Mouse (Mus musculus): ENCODE data around the gene Fryl. TPM values are rescaled to one million over a fixed set of nuclear protein-coding genes. Genes with fewer than 3 reads are reported as not detected.

Gene Fryl
- total RNA-seq, 2 experiments from 2014 or later = 52.1 to 54.5 TPM

DNA sequence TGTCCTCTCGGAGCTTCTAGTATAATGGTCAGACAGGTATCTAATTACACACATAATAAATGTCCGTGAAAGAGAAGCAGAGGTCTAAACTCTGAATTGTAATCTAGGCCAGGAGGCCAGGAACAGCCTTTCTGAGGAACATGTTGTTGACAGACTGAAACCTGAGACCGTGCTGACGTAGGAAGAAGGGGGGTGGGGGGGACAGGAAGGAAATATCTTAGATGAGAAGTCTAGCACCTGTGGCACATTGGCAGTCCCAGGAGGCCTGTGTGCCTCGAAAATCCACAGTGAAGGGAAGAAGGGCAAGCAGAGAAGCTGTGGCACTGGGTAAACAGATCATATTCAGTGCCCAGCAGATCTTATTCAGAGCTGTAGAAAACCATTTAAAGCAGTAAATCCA, 9.0 kb upstream of the Fryl start:
- intact Hi-C loops (cut with DNase I) = no loop called here
- no peak for DNase-seq (ENCODE audit: extremely low spot score in 1 of 2, low spot score in 2 of 2)

DNA sequence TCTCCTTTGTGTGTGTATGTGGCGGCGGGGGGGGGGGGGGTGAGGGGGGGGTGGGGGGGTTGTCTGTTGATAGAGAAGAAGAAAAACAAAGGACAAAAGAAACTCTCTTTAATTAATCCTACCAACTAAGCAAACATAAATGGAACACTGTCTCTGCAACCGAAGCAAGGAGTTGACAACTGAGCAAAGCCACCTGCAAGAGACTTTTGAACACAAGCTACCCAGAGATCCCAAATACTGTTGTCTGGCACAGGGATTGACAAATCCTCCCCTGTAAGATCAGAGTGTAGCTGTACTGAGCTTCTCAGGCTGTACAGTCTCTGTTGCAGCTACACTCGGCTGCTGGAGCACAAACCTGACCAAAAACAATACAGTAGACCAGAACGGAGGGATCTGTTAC, 7.7 kb upstream of the Fryl start:
- intact Hi-C loops (cut with DNase I) = no loop called here
- DNase-seq (ENCODE audit: extremely low spot score in 1 of 2, low spot score in 2 of 2) = no peak

DNA sequence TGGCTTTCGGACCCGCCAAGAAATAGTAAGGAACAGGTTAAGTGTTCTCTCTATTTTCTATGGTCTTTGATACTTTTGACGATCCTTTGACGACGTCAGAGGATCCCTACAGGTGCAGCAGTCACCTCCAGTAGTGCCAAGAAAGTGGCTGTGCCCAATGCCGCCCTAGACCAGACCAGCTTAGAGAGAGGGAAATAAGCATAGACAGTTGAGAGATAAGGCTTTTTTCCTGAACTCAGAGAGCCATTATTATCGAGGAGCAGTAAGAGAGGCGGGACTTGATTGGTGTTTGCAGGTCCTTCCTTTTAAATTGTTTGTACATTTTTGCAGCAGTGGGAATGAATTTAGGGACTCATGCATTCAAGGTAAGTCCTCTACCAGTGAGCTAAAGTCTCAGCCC, 1.3 kb upstream of the Fryl start:
- intact Hi-C loops (cut with DNase I) = loop anchor here (5.0 kb wide), 1 partner anchor 125 kb away; no protein-coding TSS in a partner anchor
- no peak for DNase-seq (ENCODE audit: extremely low spot score in 1 of 2, low spot score in 2 of 2)

DNA sequence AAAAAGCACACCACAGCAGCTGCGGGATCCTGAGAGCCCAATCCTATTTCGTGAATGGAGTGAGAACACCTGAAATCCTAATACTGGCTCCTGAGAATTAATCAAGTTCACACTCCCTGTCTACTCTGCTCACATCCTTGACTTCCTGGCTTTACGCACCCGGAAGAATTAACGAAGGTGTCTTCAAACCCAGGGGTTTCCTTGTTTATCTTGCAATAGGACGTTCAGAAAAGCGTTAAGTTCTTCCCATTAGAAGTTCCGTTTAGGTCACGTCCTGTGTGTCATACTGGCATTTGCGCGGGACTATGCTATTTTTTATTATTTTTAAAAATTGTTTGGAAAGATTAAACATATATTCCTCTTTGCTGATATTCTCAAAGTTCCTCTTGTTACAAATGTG, 677 bp upstream of the Fryl start:
- intact Hi-C loops (cut with DNase I) = loop anchor here (5.0 kb wide), 1 partner anchor 125 kb away; no protein-coding TSS in a partner anchor

DNA sequence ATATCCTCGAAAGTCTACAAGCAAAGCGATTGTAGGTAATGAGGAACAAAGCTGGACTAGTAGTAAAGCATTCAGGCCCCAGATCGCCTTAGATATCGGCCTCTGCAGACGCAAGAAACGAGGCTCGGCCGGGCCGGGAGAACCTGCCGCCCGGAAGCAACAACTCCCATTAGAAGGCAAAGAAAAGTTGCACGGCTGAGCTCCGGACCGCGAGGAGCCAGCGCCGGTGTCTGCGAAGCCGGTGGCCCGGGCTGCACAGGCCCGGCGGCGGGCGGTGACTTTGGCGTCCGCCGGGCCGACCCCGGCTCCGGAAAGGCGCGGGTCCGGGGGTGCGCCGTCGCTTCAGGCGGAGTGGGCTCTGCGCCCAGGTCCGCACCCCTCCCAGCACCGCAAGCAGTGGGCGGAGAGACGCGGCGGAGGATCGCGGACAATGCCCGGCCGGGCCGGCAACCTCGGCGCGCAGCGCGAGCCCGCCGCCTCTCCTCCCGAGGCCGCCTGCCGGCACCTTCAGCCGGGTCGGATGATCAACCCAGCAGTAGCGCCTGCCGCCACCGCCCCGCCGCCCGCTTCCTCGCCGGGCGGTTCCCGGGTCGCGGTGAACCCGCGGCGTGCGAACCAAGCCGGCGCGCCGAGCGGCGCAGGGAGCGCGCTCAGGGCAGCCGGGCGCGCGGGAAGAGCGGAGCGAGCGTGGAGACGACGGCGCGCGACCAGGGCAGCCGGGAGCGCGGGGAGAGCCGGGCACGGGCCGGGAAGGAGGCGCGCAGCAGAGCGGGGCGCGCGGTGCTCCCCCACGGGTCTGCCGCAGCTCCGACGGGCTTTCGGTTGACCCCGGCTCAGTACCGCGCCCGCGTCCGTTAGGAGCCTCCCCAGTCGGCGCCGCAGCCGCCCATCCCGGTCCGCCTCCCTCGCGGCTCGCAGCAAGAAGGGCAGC, 833 bp downstream of the Fryl start:
- DNase-seq (ENCODE audit: extremely low spot score in 1 of 2, low spot score in 2 of 2) = peak in 1 of 2 experiments; percentile 82
- intact Hi-C loops (cut with DNase I) = loop anchor here (2.0 to 5.0 kb wide), 2 partner anchors 37 to 123 kb away; partner anchors contain the start of gene Ociad1

More for the DNA sequence above, 677 bp upstream of the Fryl start:
- no peak for DNase-seq (ENCODE audit: extremely low spot score in 1 of 2, low spot score in 2 of 2)

DNA sequence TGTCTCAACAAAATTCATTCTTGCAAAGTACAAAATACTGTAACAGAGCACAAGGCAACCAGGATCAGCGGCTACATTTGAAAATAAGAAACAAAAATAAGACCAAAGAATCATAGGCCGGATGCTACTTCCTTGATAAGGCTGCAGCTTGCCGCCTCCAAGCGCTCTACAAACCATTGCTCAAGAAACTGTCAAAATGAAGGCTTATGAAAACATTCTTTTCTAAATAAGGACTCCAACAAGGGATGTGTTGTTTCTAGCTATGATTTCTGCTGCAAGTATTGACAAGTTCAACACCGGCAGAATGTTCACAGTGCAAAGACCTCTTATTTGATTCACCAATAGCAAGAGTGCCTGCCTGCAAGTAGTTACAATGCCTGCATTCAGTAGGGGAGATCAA, 1.8 kb downstream of the Fryl start:
- DNase-seq (ENCODE audit: extremely low spot score in 1 of 2, low spot score in 2 of 2) = no peak

DNA sequence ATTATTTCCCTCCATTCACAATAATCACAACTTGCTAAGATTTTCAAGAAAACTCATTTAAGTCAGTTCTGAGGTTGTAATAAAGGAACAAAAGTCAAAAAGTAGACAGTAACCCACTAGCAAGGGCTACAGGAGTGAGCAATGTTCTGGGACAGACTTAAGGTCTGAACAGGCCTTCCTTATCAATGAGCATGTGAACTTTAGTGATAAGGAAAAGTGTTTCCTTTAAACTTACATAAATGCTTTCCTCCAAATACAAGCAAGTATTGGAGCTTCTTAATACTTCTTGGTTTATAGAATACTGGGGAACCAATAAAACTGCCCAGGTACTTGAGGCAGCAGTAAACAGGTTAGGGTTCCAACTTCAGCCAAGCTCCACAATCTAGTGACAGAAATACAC, 3.7 kb downstream of the Fryl start:
- DNase-seq (ENCODE audit: extremely low spot score in 1 of 2, low spot score in 2 of 2) = no peak
- intact Hi-C loops (cut with DNase I) = no loop called here

More for the DNA sequence above, 1.8 kb downstream of the Fryl start:
- intact Hi-C loops (cut with DNase I) = loop anchor here (2.0 to 5.0 kb wide), 2 partner anchors 38 to 122 kb away; partner anchors contain the start of gene Ociad1

DNA sequence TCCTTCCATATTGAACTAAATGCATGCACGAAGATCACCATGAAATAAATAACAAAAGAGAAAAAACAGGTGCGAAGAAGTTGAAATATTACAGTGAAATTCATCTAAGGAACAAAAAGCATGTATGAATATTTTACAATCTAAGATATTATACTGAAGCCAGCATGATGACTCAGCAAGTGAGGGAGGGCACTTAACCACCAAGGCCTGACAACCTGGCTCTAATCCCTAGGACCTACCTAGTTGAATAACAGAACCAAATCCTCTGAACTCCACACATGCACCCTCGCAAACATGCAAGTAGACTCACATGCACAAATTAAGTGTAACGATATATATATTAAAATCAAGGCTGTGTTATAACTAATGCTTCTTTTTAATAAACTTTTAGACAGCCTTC, 7.1 kb downstream of the Fryl start:
- no peak for DNase-seq (ENCODE audit: extremely low spot score in 1 of 2, low spot score in 2 of 2)
- intact Hi-C loops (cut with DNase I) = no loop called here

DNA sequence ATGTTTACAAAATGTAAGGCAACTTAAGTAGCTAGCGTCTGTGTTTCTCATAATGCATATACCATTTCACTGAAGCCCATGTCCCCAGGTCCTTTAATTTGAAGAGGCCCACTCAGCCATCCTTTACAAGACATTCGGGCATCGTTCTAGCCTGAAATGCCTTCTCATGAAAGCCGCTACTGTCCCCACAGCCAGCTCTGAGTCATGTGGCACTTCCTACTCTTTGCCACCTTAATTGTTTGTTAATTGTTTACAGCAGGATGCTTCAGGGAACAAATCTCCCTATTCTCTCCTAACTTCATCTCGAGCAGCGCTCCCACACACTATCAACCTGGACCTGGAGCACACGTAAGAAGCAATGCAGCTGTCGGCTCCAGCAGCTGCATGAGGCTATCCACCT, 8.2 kb downstream of the Fryl start:
- no peak for DNase-seq (ENCODE audit: extremely low spot score in 1 of 2, low spot score in 2 of 2)
- intact Hi-C loops (cut with DNase I) = no loop called here

DNA sequence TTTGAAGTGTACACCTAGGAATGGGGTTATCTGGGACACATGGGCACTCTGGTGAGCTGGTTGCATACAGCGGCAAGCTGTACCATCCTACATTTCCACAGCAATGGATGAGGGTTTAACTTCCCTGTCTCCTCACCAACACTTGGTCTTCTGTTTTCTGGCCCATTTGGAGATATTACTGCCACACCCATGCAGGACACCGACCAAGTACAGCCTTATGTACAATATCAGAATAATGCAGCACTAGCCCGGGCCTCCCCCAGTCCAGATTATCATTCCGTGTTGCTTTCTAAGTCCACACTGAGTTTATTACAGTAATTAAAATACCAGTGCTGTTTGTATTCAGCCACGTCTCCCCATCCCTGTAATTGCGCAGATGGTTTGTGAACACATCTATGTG, 10.0 kb downstream of the Fryl start:
- no peak for DNase-seq (ENCODE audit: extremely low spot score in 1 of 2, low spot score in 2 of 2)
- intact Hi-C loops (cut with DNase I) = no loop called here

DNA sequence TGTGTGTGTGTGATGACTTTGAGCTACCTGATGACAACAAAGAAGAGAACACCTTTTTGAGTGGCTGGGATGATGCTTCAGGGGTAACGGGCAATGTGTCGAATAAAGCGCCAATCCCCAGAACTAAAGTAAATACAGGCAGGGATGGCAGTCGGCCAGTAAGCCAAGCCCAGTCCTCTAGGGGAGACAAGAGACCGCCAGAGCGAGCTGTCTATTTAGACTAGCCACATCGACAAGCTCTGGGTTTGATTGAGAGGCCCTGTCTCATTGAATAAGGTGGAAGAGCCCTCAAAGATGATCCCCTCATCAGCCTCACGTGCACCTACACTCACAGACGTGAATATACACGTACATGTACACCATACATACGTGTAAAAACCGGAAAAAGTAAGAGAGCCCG, 12.0 kb downstream of the Fryl start:
- intact Hi-C loops (cut with DNase I) = no loop called here
- DNase-seq (ENCODE audit: extremely low spot score in 1 of 2, low spot score in 2 of 2) = peak in 1 of 2 experiments; percentile 75

DNA sequence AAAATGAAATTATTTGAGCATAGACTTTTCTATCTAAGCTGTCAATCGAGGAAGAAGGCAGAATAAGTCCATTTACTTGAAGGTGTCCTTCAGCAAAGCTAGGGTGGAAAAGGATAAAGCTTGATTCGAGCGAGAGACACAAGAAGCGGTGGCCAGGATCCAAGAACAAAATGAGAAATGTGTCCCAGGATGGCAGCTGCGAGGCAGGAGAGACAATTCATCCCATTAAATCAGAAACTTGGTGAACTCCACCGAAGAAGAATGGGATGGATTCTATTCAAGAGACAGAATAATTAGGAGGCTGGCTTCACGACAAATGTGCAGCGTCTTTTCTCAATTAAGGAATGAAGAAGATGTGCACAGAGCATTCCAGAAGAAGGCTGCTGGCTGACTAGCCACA, 14.5 kb downstream of the Fryl start:
- intact Hi-C loops (cut with DNase I) = no loop called here
- no peak for DNase-seq (ENCODE audit: extremely low spot score in 1 of 2, low spot score in 2 of 2)

DNA sequence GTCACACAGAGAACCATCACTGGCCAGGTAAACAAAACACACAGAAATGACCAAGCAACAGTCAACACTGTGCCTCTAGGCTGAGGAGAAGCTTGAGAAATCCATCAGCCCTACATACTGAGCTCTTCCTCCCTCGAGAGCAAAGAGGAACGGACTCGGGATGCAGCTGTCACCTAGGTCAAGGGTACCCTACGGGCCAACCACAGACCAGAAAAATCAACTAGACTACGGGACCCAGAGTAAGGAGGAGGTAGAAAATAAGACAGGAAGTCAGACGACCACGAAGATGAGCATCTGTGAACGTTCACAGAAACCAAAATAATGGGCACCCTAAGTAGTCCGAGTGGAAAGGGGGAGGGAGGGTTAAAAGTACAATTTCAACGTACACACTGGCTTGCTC, 15.1 kb downstream of the Fryl start:
- no peak for DNase-seq (ENCODE audit: extremely low spot score in 1 of 2, low spot score in 2 of 2)
- intact Hi-C loops (cut with DNase I) = no loop called here

DNA sequence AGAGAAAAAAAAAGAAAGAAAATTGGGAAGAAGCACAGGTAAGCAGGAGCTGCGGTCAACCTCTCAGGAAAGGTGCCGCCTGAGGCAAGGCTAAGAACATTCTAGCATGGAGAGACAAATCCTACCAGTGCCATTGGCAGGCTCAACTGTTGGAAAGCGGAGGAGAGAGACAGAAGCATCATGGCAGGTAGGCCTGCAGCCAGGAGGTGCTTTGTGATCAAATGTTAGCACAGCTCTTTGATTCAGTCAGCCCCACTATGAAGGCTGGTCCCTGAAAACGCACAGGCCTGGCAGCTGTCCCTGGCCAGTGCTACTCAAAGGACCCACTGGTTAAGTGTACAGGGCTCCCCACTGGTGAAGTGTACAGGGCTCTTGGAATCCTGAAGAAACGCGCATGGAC, 16.0 kb downstream of the Fryl start:
- no peak for DNase-seq (ENCODE audit: extremely low spot score in 1 of 2, low spot score in 2 of 2)
- intact Hi-C loops (cut with DNase I) = no loop called here

DNA sequence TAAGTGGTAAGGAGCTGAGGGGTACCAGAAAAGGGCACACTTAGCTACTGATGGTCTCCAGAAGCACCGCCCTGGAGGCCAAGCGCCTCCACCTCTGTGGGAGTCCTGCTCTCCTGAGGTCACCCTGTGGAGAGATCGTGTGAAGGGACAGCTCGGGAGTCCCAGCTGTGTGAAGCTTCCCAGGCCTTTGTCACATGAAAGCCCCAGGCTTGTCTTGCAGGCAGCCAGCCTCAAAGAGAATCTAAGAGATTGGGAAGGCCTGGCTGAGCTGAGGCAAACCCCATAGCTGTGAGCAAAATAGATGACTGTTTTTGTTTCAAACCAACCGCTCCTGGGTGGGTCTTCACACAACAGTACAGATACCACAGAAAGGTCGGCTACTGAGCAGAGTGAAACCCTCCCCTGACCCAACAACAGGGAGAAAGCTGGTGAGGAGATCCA, 19.5 kb downstream of the Fryl start:
- intact Hi-C loops (cut with DNase I) = no loop called here
- DNase-seq (ENCODE audit: extremely low spot score in 1 of 2, low spot score in 2 of 2) = no peak

DNA sequence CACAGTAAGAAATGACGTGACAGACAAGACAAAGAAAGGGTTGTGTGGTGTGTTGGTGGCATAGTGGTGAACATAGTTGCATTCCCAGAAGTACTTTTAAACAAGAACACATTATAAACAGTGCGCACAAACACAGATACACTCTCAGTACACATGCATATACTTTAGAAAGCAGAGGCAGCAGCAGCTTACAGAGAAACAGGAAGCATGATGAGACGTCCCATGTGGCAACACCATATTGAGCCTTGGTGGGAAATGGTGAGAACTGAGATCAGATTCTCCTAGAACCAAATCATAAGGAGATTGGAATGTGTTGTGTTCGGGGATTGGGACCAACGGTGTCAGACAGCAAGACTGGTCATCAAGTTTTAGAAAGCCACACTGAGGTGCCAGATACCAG, 21.2 kb downstream of the Fryl start:
- intact Hi-C loops (cut with DNase I) = no loop called here
- no peak for DNase-seq (ENCODE audit: extremely low spot score in 1 of 2, low spot score in 2 of 2)

DNA sequence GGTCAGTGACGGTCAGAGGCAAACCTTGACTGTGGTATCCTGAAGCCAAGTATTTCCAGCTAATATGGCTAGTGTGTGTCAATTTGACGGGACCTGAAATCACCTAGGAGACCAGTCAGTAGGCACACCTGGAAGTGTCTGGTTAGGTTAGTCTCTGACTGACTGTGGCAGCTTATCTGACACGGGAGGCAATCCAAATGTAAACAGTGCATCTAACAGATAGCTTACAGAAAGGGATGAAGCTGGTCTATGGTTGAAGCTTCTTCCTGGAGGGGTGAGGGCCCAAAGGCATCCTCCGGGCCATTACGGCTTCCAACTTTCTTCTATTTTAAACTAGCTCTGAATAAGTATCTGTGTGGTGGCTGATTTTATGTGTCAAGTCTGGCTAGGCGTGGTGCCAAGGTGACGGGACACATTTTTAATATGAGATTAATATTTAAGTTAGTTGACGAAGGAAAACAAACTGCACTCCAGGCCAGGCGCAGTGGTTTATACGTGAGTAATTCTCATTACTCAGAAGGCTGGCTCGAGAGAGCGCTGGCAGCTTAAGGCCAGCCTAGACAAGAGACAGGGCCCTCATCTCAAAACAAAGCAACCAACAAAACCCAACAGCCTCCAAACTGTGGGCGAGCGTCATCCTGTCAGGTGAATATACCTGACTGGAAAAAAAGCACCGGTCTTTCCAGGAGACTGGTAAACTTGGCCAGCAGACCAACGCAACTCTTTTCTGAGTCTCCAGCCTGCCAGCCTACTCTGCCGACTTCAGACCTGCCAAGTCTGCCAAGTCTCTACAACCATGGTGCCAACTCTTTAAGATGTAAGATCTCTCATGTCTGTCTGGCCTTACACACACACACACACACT, 23.2 kb downstream of the Fryl start:
- intact Hi-C loops (cut with DNase I) = no loop called here
- no peak for DNase-seq (ENCODE audit: extremely low spot score in 1 of 2, low spot score in 2 of 2)

DNA sequence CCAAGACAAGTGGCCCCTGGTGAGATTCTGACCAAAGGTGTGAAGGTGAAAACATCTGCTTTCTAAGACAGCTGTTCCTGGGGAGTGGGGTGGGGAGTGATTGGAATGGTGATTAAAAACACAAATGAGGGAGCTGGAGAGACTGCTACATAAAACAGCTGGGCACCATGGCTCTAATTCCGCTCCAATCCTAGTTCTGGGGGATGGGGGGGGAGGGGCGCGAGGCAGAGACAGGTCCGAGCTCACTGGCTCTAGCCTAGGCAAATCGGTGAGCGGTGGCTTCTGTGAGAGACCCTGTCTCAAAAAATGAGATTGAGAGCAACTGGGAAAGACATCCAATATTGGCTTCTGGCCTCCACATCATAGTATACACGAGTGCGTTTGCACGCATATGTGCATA, 24.2 kb downstream of the Fryl start:
- no peak for DNase-seq (ENCODE audit: extremely low spot score in 1 of 2, low spot score in 2 of 2)
- intact Hi-C loops (cut with DNase I) = no loop called here

DNA sequence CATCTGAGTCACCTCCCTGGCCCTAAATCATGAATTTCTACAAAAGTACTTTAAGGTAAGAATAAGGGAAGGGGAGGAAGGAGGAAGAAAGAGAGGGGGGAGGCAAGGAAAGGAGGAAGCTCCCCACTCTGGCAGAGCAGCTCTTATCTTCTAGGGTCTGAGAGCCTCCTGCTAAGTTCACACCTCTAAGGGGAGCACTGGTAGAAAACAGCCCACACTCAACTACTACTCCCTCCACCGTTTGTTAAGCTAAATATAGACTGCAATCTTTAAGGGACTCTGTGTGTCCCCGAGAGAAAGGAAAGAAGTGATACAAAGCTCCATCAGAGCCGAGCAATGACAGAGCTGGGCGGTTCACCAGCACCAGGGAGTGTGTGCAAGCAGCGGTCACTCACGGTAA, 24.6 kb downstream of the Fryl start:
- no peak for DNase-seq (ENCODE audit: extremely low spot score in 1 of 2, low spot score in 2 of 2)
- intact Hi-C loops (cut with DNase I) = no loop called here

DNA sequence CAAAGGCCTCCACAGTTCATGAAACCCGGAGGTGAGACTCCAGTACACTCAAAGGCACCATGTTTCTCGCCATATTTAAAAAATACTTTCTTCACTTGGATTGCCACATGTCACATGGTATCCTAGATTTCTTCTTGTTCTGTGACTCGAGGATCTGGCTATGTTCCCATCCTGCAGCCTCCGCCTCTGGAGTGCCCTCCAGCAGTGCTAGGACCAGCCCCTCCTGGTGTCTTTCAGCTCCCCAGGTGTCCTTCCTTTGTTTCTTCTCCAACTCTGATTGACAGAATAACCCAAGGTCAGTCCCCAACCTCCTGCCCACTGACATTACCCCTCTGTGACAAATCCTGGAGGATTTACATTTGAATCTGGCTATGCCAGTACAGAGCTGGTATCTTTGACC, 26.2 kb downstream of the Fryl start:
- intact Hi-C loops (cut with DNase I) = no loop called here
- no peak for DNase-seq (ENCODE audit: extremely low spot score in 1 of 2, low spot score in 2 of 2)
